8 mouse cellular contexts compared by ENCODE assay signal in genomic region chr11:96776968-96777962, GRCm38 (mm10). TPM values are rescaled to one million over a fixed set of nuclear protein-coding genes. Genes with fewer than 3 reads are reported as not detected.
DNase-seq lines count a peak whose midpoint lies in the region; ATAC-seq and TF ChIP-seq lines count a peak whose summit lies in the region.

Snx11 (minus strand) TSS chr11:96777559.

- peak; percentile 99 for ATAC-seq in frontal cortex, adult (ENCODE audit: low TSS enrichment)
- ATAC-seq in lung, postnatal 0 days: peak; percentile 100

- no peaks in the 10 kb centered on the region for H3K27me3 ChIP-seq in hindbrain, embryonic 10.5 days (ENCODE audit: insufficient read depth, poor library complexity, severe bottlenecking)
- H3K27me3 ChIP-seq in lung, postnatal 0 days (replicated peaks; ENCODE audit: insufficient read depth, low read length): no peaks in the 10 kb centered on the region

- no peaks in the 10 kb centered on the region for H3K9me3 ChIP-seq in hindbrain, embryonic 10.5 days
- H3K9me3 ChIP-seq in lung, postnatal 0 days (ENCODE audit: low read length): no peaks in the 10 kb centered on the region

- TF ChIP-seq CTCF in lung, postnatal 0 days (IDR thresholded peaks at IDR 0.05): peak; percentile 78

- peaks cover 23% of the 10 kb centered on the region for H3K36me3 ChIP-seq in hindbrain, embryonic 10.5 days
- H3K36me3 ChIP-seq in lung, postnatal 0 days (ENCODE audit: insufficient read depth, low read length): peaks cover 8% of the 10 kb centered on the region; the same call in 1 of the 2 replicates

- peak within 1 kb of the TSS; percentile 82 for H3K27ac ChIP-seq in hindbrain, embryonic 10.5 days
- peak within 1 kb of the TSS; percentile 85 for H3K27ac ChIP-seq in lung, postnatal 0 days (ENCODE audit: low read length)

- H3K4me2 ChIP-seq in lung, postnatal 0 days (replicated peaks; ENCODE audit: low read depth, low read length): peak within 1 kb of the TSS; percentile 78

- H3K4me1 ChIP-seq in hindbrain, embryonic 10.5 days (replicated peaks): peaks cover 12% of the 10 kb centered on the region
- H3K4me1 ChIP-seq in lung, postnatal 0 days (ENCODE audit: insufficient read depth, low read depth, low read length): 0 out of 2 replicates have a peak, but pooled peaks cover 3% of the 10 kb centered on the region

- 2% methylated on average over 59 of the region's 59 CpGs for WGBS in hindbrain, embryonic 10.5 days
- WGBS in lung, postnatal 0 days: 2% methylated on average over 56 of the region's 59 CpGs

- peak within 1 kb of the TSS; percentile 70 for H3K4me3 ChIP-seq in hindbrain, embryonic 10.5 days
- H3K4me3 ChIP-seq in lung, postnatal 0 days (ENCODE audit: low read depth, low read length): peak within 1 kb of the TSS; percentile 68

- H3K9ac ChIP-seq in lung, postnatal 0 days (replicated peaks; ENCODE audit: low read depth): peak within 1 kb of the TSS; percentile 52

- TF ChIP-seq EP300 in lung, postnatal 0 days (IDR thresholded peaks at IDR 0.05): peak; percentile 39; the same call in 1 of the 2 replicates

- DNase-seq in MN1 (ENCODE audit: low spot score): peak; percentile 98
- DNase-seq in cerebellum, adult 9-10 months: peak; percentile 100
- DNase-seq in hindbrain, embryonic 10.5 days (ENCODE audit: low spot score): peak; percentile 100
- DNase-seq in layer of hippocampus, adult 9-11 months: peak; percentile 99
- DNase-seq in lung, postnatal 0 days (ENCODE audit: low spot score): peak; percentile 99
- DNase-seq in ovary, postnatal 14 days (ENCODE audit: low spot score): peak; percentile 98
- peak; percentile 98 for DNase-seq in thymus, postnatal 14 days

RNA-seq across cellular contexts. Expression of gene Snx11, which starts in this region (rescaled TPM):
- polyA plus RNA-seq in hindbrain, embryonic 10.5 days (2016; fragmentation: Nextera tagmentation; extraction: Ambion mirVana): 28.0 and 30.4 TPM in 2 replicates
- 18.4 and 18.7 TPM in 2 replicates for polyA plus RNA-seq in lung, postnatal 0 days (2015; fragmentation: Nextera tagmentation; extraction: Ambion mirVana)

Comparison
In these comparisons a context has a peak if more than half of its experiments do, and no peak if none do; other contexts are left out.
1. Peak in every context shown above with its lines: DNase-seq, ATAC-seq, H3K4me3 ChIP-seq and H3K27ac ChIP-seq.